Mouse (Mus musculus) lung, adult 2 months (tissue): ENCODE measurements around the gene Olfr1052.

Experiments
- CTCF ChIP-seq: fragments of 200-500 bp; IDR thresholded peaks from 2 replicates; pipeline ENCODE4 v1.5.1; 2011; ENCODE audit warnings: mild to moderate bottlenecking, low read length, control low read depth; ENCODE audit not compliant: insufficient read depth
- POLR2A ChIP-seq: fragments of 200-500 bp; IDR thresholded peaks from 2 replicates; pipeline ENCODE4 v1.6.1; 2011; ENCODE audit warnings: low read depth, mild to moderate bottlenecking, control low read depth, low read length, borderline replicate concordance; ENCODE audit errors: extremely low read depth

DNA sequence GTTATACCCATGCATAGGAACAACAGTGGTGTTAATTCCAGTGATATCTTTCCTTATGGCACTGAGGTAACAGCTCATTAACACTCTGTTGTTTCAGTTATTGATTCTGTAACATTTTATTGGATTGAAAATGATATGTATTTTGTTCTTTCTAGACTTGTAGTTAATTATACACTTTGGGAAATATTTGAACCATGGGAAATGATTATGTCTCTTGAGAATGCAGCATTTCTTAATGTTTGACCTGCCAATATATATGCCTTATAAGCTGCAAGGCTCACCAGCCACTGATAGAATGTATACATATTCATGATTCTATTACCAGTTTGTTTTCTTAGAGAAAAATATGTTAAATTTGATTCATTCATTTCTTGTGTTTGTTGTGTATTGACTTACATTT lies at the start of gene Olfr1052:
- TF ChIP-seq CTCF (no peak), POLR2A (no peak)
